Mouse (Mus musculus): ENCODE measurements at regions not wholly inside any gene's neighbourhood (a gene's known extent, or its start where the extent isn't known, plus 50 kb on each side); places are given as distances from the start of the nearest gene placed in this dataset.
A peak's percentile ranks its signal among the peaks of the same experiment; 100 is the strongest.

DNA sequence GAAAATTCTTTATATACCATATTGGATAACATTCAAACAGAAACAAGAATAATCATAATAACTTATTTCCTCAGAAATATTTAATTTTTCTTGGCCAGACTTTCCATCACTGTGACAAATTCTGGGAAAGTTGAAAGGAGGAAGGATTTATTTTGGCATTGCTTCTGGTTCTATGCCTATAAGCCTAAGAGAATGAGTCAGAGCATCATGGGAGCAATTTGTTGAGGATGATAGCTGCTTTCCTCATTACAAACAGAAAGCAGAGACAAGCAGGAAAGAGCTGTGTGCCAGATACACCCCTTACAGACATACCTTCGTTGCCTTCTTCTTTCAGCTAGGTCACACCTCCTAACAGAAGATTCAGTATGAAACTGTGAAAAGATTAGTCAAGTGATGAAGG lies 115.3 kb downstream of the Rgs21 start:
- no peak overlapping the region for H3K4me3 ChIP-seq (replicated peaks)
- no peaks in the 10 kb centered on the region for H3K36me3 ChIP-seq (replicated peaks; ENCODE audit: low read length)
- TF ChIP-seq FLI1 (IDR thresholded peaks at IDR 0.05; ENCODE audit: low read length) (no peak), GATA1 (IDR thresholded peaks at IDR 0.05; ENCODE audit: borderline replicate concordance, low read length) (no peak)
- H3K27me3 ChIP-seq (replicated peaks): no peaks in the 10 kb centered on the region
- H3K4me1 ChIP-seq: no peaks in the 10 kb centered on the region
- no peaks in the 10 kb centered on the region for H3K9me3 ChIP-seq

DNA sequence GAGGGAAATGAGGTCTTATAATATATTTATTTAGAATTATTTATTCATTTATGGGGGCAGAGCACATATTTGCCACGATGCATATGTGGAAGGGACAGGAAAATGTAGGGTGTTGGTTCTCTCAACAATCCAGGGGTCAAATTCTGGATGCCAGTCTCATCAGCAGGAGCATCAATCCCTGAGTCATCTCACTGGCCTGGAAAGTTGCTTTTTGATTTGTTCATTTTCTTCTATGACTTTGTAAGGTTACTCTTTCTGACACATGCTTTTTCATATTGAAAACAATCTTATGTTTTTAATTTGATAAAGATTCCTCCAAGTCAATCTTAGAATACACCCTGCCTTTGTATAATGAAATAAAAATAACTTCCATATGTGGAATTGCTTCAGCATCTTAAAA lies 115.7 kb downstream of the Rgs21 start:
- TF ChIP-seq GATA1 (IDR thresholded peaks at IDR 0.05; ENCODE audit: borderline replicate concordance, low read length): no peak
- TF ChIP-seq FLI1 (IDR thresholded peaks at IDR 0.05; ENCODE audit: low read length): no peak

DNA sequence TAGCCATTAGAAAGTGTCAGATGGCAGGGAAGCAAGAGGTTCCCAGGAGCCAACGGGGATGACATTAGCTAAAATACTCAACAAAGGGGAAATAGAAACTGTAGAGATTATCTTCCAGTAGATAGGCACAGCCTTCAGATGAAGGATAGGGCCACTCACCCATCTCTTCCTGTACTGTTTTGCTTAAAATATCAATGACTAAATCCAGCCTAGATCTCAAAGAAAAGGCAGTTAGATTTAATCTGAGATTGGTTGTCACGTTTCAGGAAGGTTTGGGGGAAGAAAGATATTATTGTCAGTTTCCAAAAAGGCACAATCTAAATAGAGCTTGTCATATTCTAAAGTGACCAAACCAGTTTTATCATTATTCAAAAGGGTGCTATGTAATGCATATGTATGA lies 130.8 kb downstream of the Rgs21 start:
- Histone ChIP-seq H3K9me3 (no peaks in the 10 kb centered on the region), H3K4me3 (replicated peaks) (no peak overlapping the region), H3K27me3 (replicated peaks) (no peaks in the 10 kb centered on the region), H3K4me1 (no peaks in the 10 kb centered on the region), H3K36me3 (replicated peaks; ENCODE audit: low read length) (no peaks in the 10 kb centered on the region)
- TF ChIP-seq FLI1 (IDR thresholded peaks at IDR 0.05; ENCODE audit: low read length): no peak
- TF ChIP-seq GATA1 (IDR thresholded peaks at IDR 0.05; ENCODE audit: borderline replicate concordance, low read length): no peak

More for the DNA sequence above, 115.7 kb downstream of the Rgs21 start:
- no peaks in the 10 kb centered on the region for H3K4me1 ChIP-seq
- H3K27me3 ChIP-seq (replicated peaks): no peaks in the 10 kb centered on the region
- no peaks in the 10 kb centered on the region for H3K36me3 ChIP-seq (replicated peaks; ENCODE audit: low read length)
- H3K4me3 ChIP-seq (replicated peaks): no peak overlapping the region
- no peaks in the 10 kb centered on the region for H3K9me3 ChIP-seq

DNA sequence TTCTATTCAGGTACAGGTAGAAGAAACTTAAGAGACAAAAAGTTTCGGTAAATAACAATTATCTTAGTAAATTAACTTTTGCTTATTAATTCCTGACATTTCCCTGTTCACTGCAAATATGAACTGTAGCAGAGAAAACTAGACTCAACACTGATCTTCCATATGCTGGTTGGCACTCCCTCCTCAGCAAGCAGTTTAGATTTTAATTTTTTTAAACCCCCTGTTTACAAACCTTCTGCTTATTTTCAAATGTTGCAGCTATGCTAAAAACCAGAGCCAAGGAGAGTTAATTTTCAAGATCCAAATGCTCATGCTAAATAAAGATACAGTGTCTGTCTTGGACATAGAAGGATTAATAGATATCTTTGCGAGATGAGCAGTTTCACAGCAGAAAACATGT lies 134.7 kb downstream of the Rgs21 start:
- TF ChIP-seq FLI1 (IDR thresholded peaks at IDR 0.05; ENCODE audit: low read length) (no peak), GATA1 (IDR thresholded peaks at IDR 0.05; ENCODE audit: borderline replicate concordance, low read length) (no peak)
- peaks cover 3% of the 10 kb centered on the region; the same call in 1 of the 2 replicates for H3K4me1 ChIP-seq

DNA sequence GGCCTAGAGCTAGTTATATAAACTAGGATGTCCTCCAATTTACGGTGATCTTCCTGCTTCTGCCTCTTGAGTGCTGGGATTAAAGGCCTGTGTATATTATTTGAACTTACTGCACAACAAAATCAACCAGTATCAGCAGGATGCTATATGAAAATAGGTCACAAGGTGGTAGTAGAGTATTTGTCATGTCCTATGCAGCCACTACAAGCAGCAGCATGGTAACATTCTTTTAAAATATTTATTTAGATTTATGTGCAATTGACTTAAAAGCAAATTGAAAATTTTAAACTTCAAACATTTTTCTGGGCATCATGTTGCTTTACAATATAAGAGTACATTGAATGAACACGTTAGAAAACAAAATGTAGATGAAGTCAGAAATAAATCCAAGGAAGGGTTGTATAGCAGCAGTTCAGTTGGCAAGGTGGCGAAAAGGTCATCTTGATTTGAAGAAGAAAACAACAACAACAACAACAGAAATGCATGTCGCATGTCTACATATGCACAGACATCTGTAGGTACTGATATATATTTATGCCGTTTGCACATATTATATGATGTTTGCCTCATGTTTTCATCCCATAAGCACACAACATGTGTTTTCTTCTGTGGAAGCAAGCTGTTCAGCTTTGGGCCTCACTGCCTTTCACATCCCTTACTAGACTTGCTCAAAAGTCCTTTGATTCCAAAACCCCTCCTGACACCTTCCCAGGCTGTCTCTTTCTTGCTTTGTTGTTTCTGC lies 135.8 kb downstream of the Rgs21 start:
- no peak overlapping the region for H3K4me3 ChIP-seq (replicated peaks)
- H3K27me3 ChIP-seq (replicated peaks): peaks cover 2% of the 10 kb centered on the region
- no peaks in the 10 kb centered on the region for H3K9me3 ChIP-seq
- TF ChIP-seq FLI1 (IDR thresholded peaks at IDR 0.05; ENCODE audit: low read length): no peak
- no peak for TF ChIP-seq GATA1 (IDR thresholded peaks at IDR 0.05; ENCODE audit: borderline replicate concordance, low read length)
- no peaks in the 10 kb centered on the region for H3K36me3 ChIP-seq (replicated peaks; ENCODE audit: low read length)
- H3K4me1 ChIP-seq: peaks cover 3% of the 10 kb centered on the region; the same call in 1 of the 2 replicates

More for the DNA sequence above, 134.7 kb downstream of the Rgs21 start:
- no peaks in the 10 kb centered on the region for H3K9me3 ChIP-seq
- H3K4me3 ChIP-seq (replicated peaks): no peak overlapping the region
- peaks cover 2% of the 10 kb centered on the region for H3K27me3 ChIP-seq (replicated peaks)
- H3K36me3 ChIP-seq (replicated peaks; ENCODE audit: low read length): no peaks in the 10 kb centered on the region

DNA sequence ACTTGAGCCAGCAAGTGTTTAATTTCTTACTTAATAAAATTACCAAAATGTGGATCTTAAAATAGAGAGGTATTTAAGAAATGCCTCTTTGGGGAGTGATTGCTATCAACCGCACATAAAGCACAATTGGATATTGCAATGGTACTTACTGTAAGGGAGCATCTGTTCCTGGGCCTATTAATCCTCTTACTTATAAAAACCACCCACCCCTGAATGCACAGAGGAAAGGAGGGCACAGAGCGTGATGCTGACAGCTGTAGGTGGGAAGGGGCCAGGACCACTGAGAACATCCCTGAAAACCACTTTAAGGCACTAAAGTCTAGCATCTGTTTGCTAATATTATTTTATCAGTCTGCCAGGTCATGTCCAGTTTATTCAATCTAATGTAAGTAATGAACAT lies 146.1 kb downstream of the Rgs21 start:
- no peak overlapping the region for H3K4me3 ChIP-seq (replicated peaks)
- TF ChIP-seq GATA1 (IDR thresholded peaks at IDR 0.05; ENCODE audit: borderline replicate concordance, low read length): no peak
- TF ChIP-seq FLI1 (IDR thresholded peaks at IDR 0.05; ENCODE audit: low read length): no peak
- no peaks in the 10 kb centered on the region for H3K36me3 ChIP-seq (replicated peaks; ENCODE audit: low read length)
- H3K4me1 ChIP-seq: no peaks in the 10 kb centered on the region
- H3K9me3 ChIP-seq: no peaks in the 10 kb centered on the region
- H3K27me3 ChIP-seq (replicated peaks): no peaks in the 10 kb centered on the region

DNA sequence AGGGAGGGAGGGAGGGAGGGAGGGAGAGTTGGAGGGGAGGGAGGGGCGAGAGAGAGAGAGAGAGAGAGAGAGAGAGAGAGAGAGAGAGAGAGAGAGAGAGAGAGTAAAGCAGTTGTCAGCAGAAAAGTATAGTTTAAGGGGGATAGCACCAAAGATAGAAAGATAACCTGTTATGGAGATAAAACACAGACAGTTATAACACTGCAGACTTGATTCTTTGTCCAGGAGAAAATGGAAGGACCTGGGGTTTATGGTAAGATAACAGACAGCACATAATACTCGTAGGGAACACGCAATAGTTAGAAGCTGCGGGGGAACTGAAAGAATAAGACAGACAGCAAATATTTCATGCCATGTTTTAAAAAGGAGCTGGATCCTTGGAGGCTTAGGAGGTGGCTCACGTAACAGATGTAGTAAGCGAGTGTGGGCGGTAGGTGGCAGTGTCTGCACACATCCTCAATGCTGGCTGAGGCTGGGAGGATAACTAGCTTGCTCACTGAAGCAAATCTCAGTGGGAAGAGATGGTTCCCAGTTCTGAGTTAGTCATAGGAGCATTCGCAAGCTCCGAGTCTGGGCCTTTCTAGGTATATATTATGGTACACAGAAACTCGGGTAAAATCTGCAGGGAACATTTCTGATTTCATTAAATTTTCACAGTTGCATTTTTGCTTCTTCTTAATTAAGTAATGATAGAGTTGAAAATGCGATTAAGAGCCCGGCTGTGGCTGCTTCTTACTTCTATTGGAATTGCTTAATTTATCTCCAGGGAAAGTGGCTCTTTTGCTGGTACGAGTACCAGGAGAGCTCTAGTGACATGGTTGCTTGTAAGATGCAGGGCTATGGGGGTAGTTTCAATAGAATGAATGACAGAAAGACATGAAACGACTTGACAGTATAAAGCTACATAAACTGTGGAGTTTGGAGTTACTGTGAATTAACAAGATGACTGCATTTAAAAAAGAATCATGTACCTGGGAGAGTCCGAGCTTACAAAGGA lies 157.6 kb upstream of the Rgs1 start:
- H3K4me3 ChIP-seq (replicated peaks): peak overlapping the region; percentile 80
- TF ChIP-seq FLI1 (IDR thresholded peaks at IDR 0.05; ENCODE audit: low read length) (no peak), GATA1 (IDR thresholded peaks at IDR 0.05; ENCODE audit: borderline replicate concordance, low read length) (no peak)

DNA sequence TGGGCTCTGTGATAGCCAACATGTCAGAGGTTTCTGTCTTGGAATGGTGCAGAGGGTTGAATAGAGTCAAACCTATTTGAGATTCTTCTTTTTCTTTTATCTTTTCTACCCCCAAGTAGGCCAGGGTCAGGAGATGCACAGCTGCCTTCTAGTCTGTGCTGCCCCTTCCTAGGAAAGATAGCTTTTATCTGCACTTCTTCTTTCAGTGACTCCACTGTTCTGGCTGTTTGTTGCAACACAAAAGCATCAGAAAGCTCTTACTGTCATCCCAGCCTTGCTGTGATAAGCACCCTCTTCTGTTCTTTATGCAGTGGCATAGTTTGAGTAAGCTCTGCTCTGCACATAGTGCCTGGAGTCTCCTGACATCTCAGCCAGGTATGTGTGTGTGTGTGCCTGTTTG lies 156.7 kb upstream of the Rgs1 start:
- TF ChIP-seq GATA1 (IDR thresholded peaks at IDR 0.05; ENCODE audit: borderline replicate concordance, low read length): no peak
- no peak for TF ChIP-seq FLI1 (IDR thresholded peaks at IDR 0.05; ENCODE audit: low read length)
- no peaks in the 10 kb centered on the region for H3K27me3 ChIP-seq (replicated peaks)
- H3K36me3 ChIP-seq (replicated peaks; ENCODE audit: low read length): no peaks in the 10 kb centered on the region
- H3K4me1 ChIP-seq: peaks cover 12% of the 10 kb centered on the region
- no peaks in the 10 kb centered on the region for H3K9me3 ChIP-seq
- no peak overlapping the region for H3K4me3 ChIP-seq (replicated peaks)

More for the DNA sequence above, 157.6 kb upstream of the Rgs1 start:
- Histone ChIP-seq H3K9me3 (no peaks in the 10 kb centered on the region), H3K36me3 (replicated peaks; ENCODE audit: low read length) (no peaks in the 10 kb centered on the region), H3K27me3 (replicated peaks) (no peaks in the 10 kb centered on the region), H3K4me1 (peaks cover 12% of the 10 kb centered on the region)

DNA sequence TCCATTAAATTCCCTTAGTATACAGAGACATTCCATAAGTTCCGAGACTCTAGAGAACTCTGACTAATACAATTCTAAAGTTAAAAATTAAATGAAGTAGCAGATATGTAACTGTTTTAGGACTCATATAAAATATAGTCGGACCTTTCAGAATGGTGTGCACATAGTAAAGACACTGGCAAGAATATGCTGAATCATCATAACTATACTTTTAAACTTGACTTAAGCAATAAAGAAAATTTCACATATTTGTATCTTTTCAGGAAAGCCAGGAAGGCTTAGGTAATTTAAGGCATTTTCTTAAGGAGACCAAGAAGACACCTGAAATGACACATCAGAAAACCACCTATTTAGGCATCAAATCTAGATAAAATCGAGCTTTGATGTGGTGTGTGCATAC lies 156.0 kb upstream of the Rgs1 start:
- no peaks in the 10 kb centered on the region for H3K36me3 ChIP-seq (replicated peaks; ENCODE audit: low read length)
- peaks cover 12% of the 10 kb centered on the region for H3K4me1 ChIP-seq
- TF ChIP-seq GATA1 (IDR thresholded peaks at IDR 0.05; ENCODE audit: borderline replicate concordance, low read length) (no peak), FLI1 (IDR thresholded peaks at IDR 0.05; ENCODE audit: low read length) (no peak)
- no peak overlapping the region for H3K4me3 ChIP-seq (replicated peaks)
- H3K9me3 ChIP-seq: no peaks in the 10 kb centered on the region
- no peaks in the 10 kb centered on the region for H3K27me3 ChIP-seq (replicated peaks)

All from megakaryocyte, embryonic 14.5 days (primary cell).